Mouse (Mus musculus) left cerebral cortex, adult 2 months (tissue): ENCODE results near the gene Pitpnm3. TPM values are rescaled to one million over a fixed set of nuclear protein-coding genes. Genes with fewer than 3 reads are reported as not detected.

ENCODE experiments used
- DNase-seq, 2 experiments: peaks; one replicate each; pipeline ENCODE4 v3.0.0; 2021 to 2022; ENCODE audit warnings: low spot score in 2 of 2, mixed read lengths in 1 of 2; ENCODE audit errors: extremely low spot score in 1 of 2
- H3K27ac ChIP-seq: fragments of 200-600 bp; 2 replicates; pipeline ENCODE4 v1.8.1; 2022
- H3K4me3 ChIP-seq: fragments of 200-600 bp; 2 replicates; pipeline ENCODE4 v1.8.1; 2022
- CTCF ChIP-seq: fragments of 200-600 bp; IDR thresholded peaks from 2 replicates; pipeline ENCODE4 v1.8.1; 2022; ENCODE audit warnings: antibody characterized with exemption, mild to moderate bottlenecking, moderate library complexity
- intact Hi-C: fragments of 180-260 bp; cut with DNase I; formaldehyde crosslinking; loops from one replicate; pipeline ENCODE4 v1.15.1; 2025
- total RNA-seq, 2 experiments: library from RNA; stranded (reverse); gene quantifications; 2 replicates each; pipeline ENCODE4 v1.2.3; 2021

Gene Pitpnm3
- total RNA-seq, 2 experiments from 2014 or later: 88.9 to 92.4 TPM

GRCm38 (mm10) chr11:72084337-72084736, 51.2 kb downstream of the Pitpnm3 start:
- intact Hi-C loops: no loop called here
- Histone ChIP-seq H3K27ac (peak overlapping the region; percentile 49), H3K4me3 (no peak overlapping the region)
- no peak for TF ChIP-seq CTCF
- DNase-seq: peak in 1 of 2 experiments; percentile 47

DNA sequence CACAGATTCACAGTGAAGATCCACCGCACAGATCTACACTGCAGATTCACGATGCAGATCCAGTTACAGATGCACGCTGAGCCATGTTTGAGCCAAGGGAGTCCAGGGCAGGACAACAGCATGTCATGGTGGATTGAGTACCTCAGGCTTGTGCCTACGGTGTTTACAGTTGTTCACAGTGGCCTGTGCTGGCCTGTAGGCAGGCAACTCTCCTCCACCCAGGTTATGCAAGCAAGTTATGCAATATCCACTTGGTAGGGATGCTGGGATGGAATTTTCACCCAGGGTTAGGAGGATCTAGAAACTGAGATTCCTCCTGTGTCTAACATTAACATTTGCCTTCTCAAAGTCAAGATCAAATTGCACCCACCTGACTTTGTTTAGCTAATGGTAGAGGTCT, 53.0 kb downstream of the Pitpnm3 start:
- Histone ChIP-seq H3K27ac (no peak overlapping the region), H3K4me3 (no peak overlapping the region)
- DNase-seq: no peak
- intact Hi-C loops: no loop called here
- TF ChIP-seq CTCF: no peak

- Histone ChIP-seq H3K4me3 (no peak overlapping the region), H3K27ac (no peak overlapping the region)
- no peak for DNase-seq
- intact Hi-C loops: no loop called here
- no peak for TF ChIP-seq CTCF
Observed at GRCm38 (mm10) chr11:72080461-72080860, 55.1 kb downstream of the Pitpnm3 start.

DNA sequence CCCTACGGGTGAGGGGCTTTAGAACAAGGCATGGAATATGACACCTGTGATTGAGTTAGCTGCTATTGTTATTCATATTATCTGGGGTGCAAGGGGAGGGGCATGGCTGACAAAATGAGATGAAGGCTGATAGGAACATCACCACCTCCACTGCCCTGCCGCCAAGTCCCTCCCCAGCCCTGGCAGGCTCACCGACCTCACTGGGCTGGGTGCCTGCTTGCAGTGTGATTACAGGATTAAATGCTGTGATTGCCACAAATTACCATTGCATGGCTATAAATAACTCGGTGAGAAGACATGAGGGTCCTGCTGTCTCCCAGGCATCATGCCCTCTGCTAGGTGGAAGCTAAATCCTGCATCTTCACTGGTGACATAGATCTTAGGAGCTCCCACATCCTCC, 56.9 kb downstream of the Pitpnm3 start:
- intact Hi-C loops: no loop called here
- no peak for DNase-seq
- Histone ChIP-seq H3K27ac (no peak overlapping the region), H3K4me3 (no peak overlapping the region)
- no peak for TF ChIP-seq CTCF

DNA sequence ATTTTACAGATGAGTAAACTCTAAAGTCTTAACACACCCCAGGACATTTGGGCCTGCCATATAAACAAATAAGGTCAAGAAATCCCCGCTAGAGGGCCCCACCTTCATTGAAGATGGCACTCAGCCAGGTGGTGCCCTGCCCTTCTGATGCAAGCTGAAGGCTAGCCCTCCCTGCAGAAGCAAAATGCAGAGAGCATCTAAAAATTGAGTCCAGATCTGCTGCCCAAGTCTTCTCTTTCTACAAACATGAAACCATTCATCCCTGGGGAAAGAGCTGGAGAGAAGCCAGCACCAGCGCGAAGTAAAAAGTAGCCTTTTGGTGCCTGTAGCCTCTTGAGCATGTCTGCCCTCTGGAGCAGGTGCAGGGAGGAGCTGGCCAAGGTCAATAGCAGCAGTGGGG, 57.5 kb downstream of the Pitpnm3 start:
- H3K4me3 ChIP-seq: no peak overlapping the region
- TF ChIP-seq CTCF: no peak; the same call in 1 of the 2 replicates
- intact Hi-C loops: no loop called here
- H3K27ac ChIP-seq: no peak overlapping the region
- no peak for DNase-seq

GRCm38 (mm10) chr11:72074230-72074629, 61.3 kb downstream of the Pitpnm3 start:
- TF ChIP-seq CTCF: no peak
- H3K27ac ChIP-seq: no peak overlapping the region
- DNase-seq: peak in 1 of 2 experiments; percentile 36
- intact Hi-C loops: no loop called here
- no peak overlapping the region for H3K4me3 ChIP-seq

DNA sequence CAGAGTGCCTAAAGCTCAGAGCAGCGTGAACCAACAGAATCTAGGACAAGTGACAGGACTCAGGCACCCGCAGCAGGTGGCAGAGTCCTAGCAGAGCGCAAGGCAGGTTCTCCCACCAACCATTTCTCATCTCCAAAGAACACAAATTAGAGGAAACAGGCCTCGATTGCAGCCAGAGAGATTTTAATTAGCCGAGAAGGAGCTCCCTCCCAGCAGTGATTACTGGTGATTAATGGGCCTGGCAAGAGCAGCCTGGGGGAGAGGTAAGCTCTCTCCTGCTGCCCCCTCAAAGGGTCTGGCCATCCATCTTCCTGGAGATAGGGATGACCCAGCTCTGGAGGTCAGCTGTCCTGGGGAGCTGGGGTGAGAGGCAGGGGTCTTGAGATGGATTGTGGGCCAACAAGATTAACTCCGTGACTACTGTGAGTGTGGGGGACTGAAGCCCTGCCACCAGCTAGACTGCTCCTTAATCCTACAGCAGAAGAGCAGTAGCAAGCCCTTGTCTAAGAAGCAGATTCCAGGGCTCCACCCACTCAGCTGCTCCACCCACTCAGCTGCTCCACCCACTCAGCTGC, 63.2 kb downstream of the Pitpnm3 start:
- Histone ChIP-seq H3K27ac (no peak overlapping the region), H3K4me3 (no peak overlapping the region)
- TF ChIP-seq CTCF: no peak
- no peak for DNase-seq
- intact Hi-C loops: no loop called here

DNA sequence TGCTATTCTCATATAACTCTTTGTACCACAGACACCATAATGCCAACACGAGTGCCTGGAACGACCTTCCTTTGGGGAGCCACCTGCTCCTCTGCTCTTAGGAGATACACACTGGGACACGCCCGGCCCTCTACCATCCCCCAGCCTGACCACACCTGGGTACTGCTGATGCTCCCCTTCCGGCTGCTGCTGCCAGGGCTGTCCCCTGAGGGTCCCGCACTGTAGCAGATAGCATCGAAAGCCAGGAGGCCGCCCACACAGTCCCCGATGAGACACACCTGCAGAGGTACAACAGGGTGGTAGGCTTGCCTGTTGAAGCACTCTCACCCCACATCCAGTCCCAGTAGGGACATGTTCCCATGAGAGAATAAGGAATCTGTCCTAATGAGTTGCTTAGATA, 64.8 kb downstream of the Pitpnm3 start:
- no peak for DNase-seq
- intact Hi-C loops: no loop called here
- no peak overlapping the region for H3K27ac ChIP-seq
- no peak overlapping the region for H3K4me3 ChIP-seq
- no peak for TF ChIP-seq CTCF

DNA sequence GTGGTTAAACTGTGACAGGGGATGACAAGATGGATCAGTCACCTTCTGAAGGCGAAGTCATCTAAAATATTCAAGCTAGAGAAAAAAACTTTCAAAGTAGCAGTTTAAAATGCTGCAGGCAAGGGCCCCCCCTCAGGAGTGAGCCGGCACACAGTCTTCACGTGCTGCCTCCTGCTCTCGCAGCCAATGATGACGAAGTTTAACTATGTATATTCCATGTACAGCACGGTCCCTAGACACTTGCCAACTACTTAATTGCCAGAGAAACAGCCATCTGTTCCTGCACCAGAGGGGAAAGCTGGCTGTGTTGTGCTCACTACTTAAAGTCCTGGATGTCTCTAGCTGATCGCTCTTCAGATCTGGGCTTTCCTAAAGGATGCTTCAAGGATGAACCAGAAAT, 67.6 kb downstream of the Pitpnm3 start:
- H3K27ac ChIP-seq: no peak overlapping the region
- no peak for TF ChIP-seq CTCF
- intact Hi-C loops: no loop called here
- no peak overlapping the region for H3K4me3 ChIP-seq
- DNase-seq: no peak

GRCm38 (mm10) chr11:72067326-72067725, 68.3 kb downstream of the Pitpnm3 start:
- intact Hi-C loops: no loop called here
- no peak for DNase-seq
- no peak overlapping the region for H3K27ac ChIP-seq
- no peak for TF ChIP-seq CTCF
- no peak overlapping the region for H3K4me3 ChIP-seq

DNA sequence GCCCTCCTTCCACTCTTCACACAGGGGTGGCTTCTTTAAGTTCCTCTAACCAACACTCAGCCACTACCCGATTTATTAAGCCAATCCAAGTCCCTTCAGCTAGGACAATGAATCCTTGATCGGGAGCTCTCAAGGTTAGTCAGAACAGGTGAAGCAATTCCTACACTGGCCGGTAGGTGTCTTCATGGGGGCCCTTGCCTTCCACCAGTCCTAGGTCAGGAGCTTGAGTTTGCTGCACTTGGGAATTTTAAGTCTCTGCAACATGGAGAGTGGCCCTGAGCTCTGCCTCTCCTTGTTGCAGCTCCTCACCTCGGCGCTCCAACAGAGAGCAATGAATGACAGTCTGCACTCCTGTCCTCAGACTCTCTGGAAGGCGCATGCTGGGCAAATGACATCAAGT, 69.2 kb downstream of the Pitpnm3 start:
- no peak for DNase-seq
- Histone ChIP-seq H3K27ac (no peak overlapping the region), H3K4me3 (no peak overlapping the region)
- TF ChIP-seq CTCF: peak; percentile 49
- intact Hi-C loops: no loop called here

GRCm38 (mm10) chr11:72065103-72065502, 70.5 kb downstream of the Pitpnm3 start:
- intact Hi-C loops: no loop called here
- no peak for DNase-seq
- H3K4me3 ChIP-seq: no peak overlapping the region
- no peak overlapping the region for H3K27ac ChIP-seq
- no peak for TF ChIP-seq CTCF

GRCm38 (mm10) chr11:72064414-72064813, 71.2 kb downstream of the Pitpnm3 start:
- no peak for DNase-seq
- TF ChIP-seq CTCF: no peak
- Histone ChIP-seq H3K4me3 (no peak overlapping the region), H3K27ac (no peak overlapping the region)
- intact Hi-C loops: no loop called here
